Mouse (Mus musculus): ENCODE data around the gene 1700010B08Rik. TPM values are rescaled to one million over a fixed set of nuclear protein-coding genes. Genes with fewer than 3 reads are reported as not detected.

The 1700010B08Rik gene
- polyA plus RNA-seq, 1 experiment from 2014 or later: not detected

DNA sequence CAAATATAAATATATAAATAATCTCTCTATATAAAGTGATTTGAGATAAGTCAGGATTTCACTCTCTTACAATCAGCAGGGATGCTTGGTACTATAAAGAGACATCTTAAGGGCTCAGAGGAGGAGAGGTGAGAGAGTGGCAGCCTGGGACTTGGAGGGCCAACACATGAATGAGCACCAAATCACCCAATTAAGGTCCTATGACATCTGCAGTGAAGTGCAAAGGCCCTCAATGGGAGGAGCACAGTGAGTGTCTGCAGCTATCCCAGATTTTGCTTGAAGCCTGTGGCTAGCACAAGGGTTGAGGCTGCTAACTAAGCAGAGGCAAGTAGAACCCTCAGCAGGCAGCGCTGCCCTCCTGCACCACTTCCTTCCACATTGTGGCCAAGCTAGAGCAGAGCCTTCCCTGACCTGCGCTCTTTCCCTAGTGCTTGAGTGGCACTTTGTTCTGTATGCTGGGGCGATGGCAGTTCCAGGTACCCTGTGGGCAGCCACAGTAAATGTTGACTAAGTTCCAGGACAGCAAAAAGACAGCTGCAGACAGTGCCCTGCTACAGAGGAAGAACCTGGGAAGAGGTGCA lies 33.3 kb upstream of the 1700010B08Rik start:
- Histone ChIP-seq H3K9ac (ENCODE audit: low read length) (no peak overlapping the region), H3K4me2 (ENCODE audit: low read length) (no peak overlapping the region), H3K27me3 (ENCODE audit: control insufficient read depth, insufficient read depth, low read length) (no peaks in the 10 kb centered on the region), H3K27ac (replicated peaks in 1 of 2; ENCODE audit: control insufficient read depth in 1 of 2, insufficient read depth in 1 of 2, low read depth in 2 of 2, low read length in 2 of 2) (no peak overlapping the region), H3K36me3 (ENCODE audit: control insufficient read depth, insufficient read depth, low read length) (peaks cover 33% of the 10 kb centered on the region), H3K4me3 (ENCODE audit: control insufficient read depth in 1 of 2, insufficient read depth in 1 of 2, low read depth in 1 of 2, low read length in 2 of 2) (no peak overlapping the region), H3K9me3 (ENCODE audit: control insufficient read depth, low read length) (no peaks in the 10 kb centered on the region), H3K4me1 (ENCODE audit: control insufficient read depth in 2 of 2, insufficient read depth in 2 of 2, low read length in 2 of 2) (peaks cover 8 to 11% of the 10 kb centered on the region in 2 experiments; a peak in 3 of 4 replicates)
- no peak for ATAC-seq (ENCODE audit: insufficient number of reproducible peaks, insufficient read depth, low FRiP score, low read depth)
- 94% methylated on average over 3 of the region's 3 CpGs for WGBS

DNA sequence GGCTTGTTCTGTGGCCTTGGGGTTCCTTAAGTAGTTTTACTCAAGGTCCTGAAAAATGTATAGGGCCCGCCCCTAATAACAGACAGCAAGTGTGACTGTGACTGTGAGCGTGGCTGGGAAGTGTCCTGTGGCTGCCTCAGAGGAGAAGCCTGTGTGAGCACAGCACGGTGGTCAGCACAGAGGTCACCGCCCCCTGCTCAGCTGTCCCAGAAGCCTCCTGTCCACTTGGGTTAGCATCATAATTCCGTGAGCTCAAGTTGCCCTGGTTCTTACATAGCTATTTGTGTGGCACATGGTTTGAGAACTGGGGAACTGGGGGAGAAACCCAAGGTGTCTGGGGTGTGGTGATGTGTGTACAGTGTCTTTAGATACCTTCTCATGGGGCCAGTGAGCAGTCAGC lies 31.9 kb upstream of the 1700010B08Rik start:
- H3K4me2 ChIP-seq (ENCODE audit: low read length): no peak overlapping the region
- no peak overlapping the region for H3K27ac ChIP-seq (replicated peaks in 1 of 2; ENCODE audit: control insufficient read depth in 1 of 2, insufficient read depth in 1 of 2, low read depth in 2 of 2, low read length in 2 of 2)
- peaks cover 43% of the 10 kb centered on the region for H3K36me3 ChIP-seq (ENCODE audit: control insufficient read depth, insufficient read depth, low read length)
- WGBS: 93% methylated on average over 5 of the region's 5 CpGs
- no peak for ATAC-seq (ENCODE audit: insufficient number of reproducible peaks, insufficient read depth, low FRiP score, low read depth)
- H3K9ac ChIP-seq (ENCODE audit: low read length): no peak overlapping the region
- H3K4me3 ChIP-seq (ENCODE audit: control insufficient read depth in 1 of 2, insufficient read depth in 1 of 2, low read depth in 1 of 2, low read length in 2 of 2): no peak overlapping the region
- no peaks in the 10 kb centered on the region for H3K9me3 ChIP-seq (ENCODE audit: control insufficient read depth, low read length)
- peaks cover 8 to 16% of the 10 kb centered on the region in 2 experiments for H3K4me1 ChIP-seq (ENCODE audit: control insufficient read depth in 2 of 2, insufficient read depth in 2 of 2, low read length in 2 of 2)
- H3K27me3 ChIP-seq (ENCODE audit: control insufficient read depth, insufficient read depth, low read length): no peaks in the 10 kb centered on the region

DNA sequence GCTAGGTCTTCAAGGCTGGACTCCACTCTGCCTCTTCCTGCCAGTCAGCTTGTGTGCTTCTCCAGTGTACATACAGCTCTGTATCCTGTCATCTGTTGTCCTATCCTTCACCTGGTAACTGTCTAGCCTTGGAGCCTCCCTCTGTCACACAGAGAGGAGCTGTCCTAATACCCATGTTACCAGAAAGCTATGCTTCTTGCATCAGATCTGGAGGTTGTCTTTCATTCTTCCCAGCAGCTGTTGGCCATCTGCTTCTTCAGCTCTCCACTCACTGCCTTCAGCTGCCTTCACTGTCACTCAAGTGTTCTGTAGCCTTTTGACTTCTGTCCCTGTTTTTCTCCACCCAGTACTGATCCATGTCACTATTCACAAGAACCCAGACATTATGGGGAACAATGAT lies 29.4 kb upstream of the 1700010B08Rik start:
- H3K4me2 ChIP-seq (ENCODE audit: low read length): no peak overlapping the region
- H3K4me3 ChIP-seq (ENCODE audit: control insufficient read depth in 1 of 2, insufficient read depth in 1 of 2, low read depth in 1 of 2, low read length in 2 of 2): no peak overlapping the region
- no peak overlapping the region for H3K27ac ChIP-seq (replicated peaks in 1 of 2; ENCODE audit: control insufficient read depth in 1 of 2, insufficient read depth in 1 of 2, low read depth in 2 of 2, low read length in 2 of 2)
- no peak overlapping the region for H3K9ac ChIP-seq (ENCODE audit: low read length)
- H3K4me1 ChIP-seq (ENCODE audit: control insufficient read depth in 2 of 2, insufficient read depth in 2 of 2, low read length in 2 of 2): peaks cover 3 to 12% of the 10 kb centered on the region in 2 experiments; a peak in 3 of 4 replicates
- no peaks in the 10 kb centered on the region for H3K27me3 ChIP-seq (ENCODE audit: control insufficient read depth, insufficient read depth, low read length)
- H3K36me3 ChIP-seq (ENCODE audit: control insufficient read depth, insufficient read depth, low read length): peaks cover 38% of the 10 kb centered on the region
- H3K9me3 ChIP-seq (ENCODE audit: control insufficient read depth, low read length): no peaks in the 10 kb centered on the region
- no peak for ATAC-seq (ENCODE audit: insufficient number of reproducible peaks, insufficient read depth, low FRiP score, low read depth)

DNA sequence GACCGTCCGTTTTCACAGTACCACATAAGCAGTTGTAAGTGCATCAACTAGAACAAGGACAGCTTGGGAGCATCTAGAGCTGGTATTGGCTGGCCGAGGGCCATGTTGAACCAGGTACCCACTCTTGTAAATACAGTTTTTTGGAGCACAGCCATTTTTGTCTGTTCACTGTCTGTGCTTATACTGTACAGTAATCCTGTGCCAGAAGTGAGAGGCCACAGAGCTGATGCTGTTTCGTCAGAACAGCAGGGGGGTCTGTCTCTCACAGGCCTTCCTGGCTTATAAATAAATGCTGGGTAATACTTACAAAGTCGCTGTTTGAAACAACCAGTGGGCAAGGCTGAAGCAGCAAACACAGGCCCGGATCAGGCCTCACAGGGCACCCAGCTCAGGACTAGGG lies 27.5 kb upstream of the 1700010B08Rik start:
- Histone ChIP-seq H3K9me3 (ENCODE audit: control insufficient read depth, low read length) (no peaks in the 10 kb centered on the region), H3K27ac (replicated peaks in 1 of 2; ENCODE audit: control insufficient read depth in 1 of 2, insufficient read depth in 1 of 2, low read depth in 2 of 2, low read length in 2 of 2) (no peak overlapping the region), H3K4me3 (ENCODE audit: control insufficient read depth in 1 of 2, insufficient read depth in 1 of 2, low read depth in 1 of 2, low read length in 2 of 2) (no peak overlapping the region), H3K9ac (ENCODE audit: low read length) (no peak overlapping the region), H3K27me3 (ENCODE audit: control insufficient read depth, insufficient read depth, low read length) (no peaks in the 10 kb centered on the region), H3K36me3 (ENCODE audit: control insufficient read depth, insufficient read depth, low read length) (peaks cover 57% of the 10 kb centered on the region), H3K4me1 (ENCODE audit: control insufficient read depth in 2 of 2, insufficient read depth in 2 of 2, low read length in 2 of 2) (peaks cover 3 to 12% of the 10 kb centered on the region in 2 experiments; a peak in 3 of 4 replicates), H3K4me2 (ENCODE audit: low read length) (no peak overlapping the region)
- no peak for ATAC-seq (ENCODE audit: insufficient number of reproducible peaks, insufficient read depth, low FRiP score, low read depth)
- 87% methylated on average over 6 of the region's 6 CpGs for WGBS

DNA sequence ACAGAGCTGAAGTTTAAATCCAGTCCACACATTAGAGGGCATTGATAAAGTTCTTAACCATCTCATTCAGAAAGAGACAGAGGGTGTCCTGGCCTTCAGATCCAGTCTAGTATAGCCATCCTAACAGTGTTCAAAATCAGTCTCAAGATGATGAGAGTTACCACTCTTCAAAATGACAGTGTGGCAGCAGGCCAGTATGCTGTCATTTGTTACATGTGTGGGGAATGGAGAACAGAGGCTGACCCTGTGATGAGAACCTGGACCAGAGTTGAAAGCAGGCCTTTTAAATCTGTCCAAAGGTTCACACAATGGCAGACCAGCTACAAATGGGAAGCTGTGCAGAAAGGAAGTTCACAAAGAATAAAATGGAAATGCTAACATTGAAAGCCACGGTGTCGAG lies 26.5 kb upstream of the 1700010B08Rik start:
- H3K36me3 ChIP-seq (ENCODE audit: control insufficient read depth, insufficient read depth, low read length): peaks cover 67% of the 10 kb centered on the region
- no peak overlapping the region for H3K9ac ChIP-seq (ENCODE audit: low read length)
- no peak overlapping the region for H3K4me2 ChIP-seq (ENCODE audit: low read length)
- peak overlapping the region in 1 of 2 experiments; percentile 51; a peak in 1 of 4 replicates for H3K27ac ChIP-seq (replicated peaks in 1 of 2; ENCODE audit: control insufficient read depth in 1 of 2, insufficient read depth in 1 of 2, low read depth in 2 of 2, low read length in 2 of 2)
- H3K27me3 ChIP-seq (ENCODE audit: control insufficient read depth, insufficient read depth, low read length): no peaks in the 10 kb centered on the region
- peaks cover 3 to 12% of the 10 kb centered on the region in 2 experiments; a peak in 3 of 4 replicates for H3K4me1 ChIP-seq (ENCODE audit: control insufficient read depth in 2 of 2, insufficient read depth in 2 of 2, low read length in 2 of 2)
- ATAC-seq (ENCODE audit: insufficient number of reproducible peaks, insufficient read depth, low FRiP score, low read depth): peak; percentile 68
- H3K4me3 ChIP-seq (ENCODE audit: control insufficient read depth in 1 of 2, insufficient read depth in 1 of 2, low read depth in 1 of 2, low read length in 2 of 2): no peak overlapping the region
- WGBS: 21% methylated on average over 2 of the region's 2 CpGs
- H3K9me3 ChIP-seq (ENCODE audit: control insufficient read depth, low read length): no peaks in the 10 kb centered on the region

DNA sequence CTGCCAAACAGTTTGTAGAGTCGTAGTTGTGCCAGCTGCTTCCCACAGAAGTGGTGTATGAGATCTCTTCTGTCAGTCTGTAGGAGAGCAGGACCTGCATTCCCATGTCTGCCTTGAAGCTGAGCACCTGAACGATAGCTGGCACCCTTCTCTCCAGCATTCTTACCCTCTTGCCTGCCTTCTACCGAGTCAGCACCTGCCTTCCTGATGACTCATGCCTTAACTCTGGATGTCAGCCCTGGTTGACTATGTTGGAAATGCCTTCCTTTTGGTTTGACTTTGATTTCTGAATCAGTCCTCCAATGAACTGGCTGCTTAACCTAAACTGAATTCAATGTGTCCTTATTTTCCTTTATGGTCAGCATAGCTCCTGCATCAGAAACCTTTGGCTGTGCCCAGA lies 20.4 kb upstream of the 1700010B08Rik start:
- 52% methylated on average over 3 of the region's 3 CpGs for WGBS
- Histone ChIP-seq H3K4me1 (ENCODE audit: control insufficient read depth in 2 of 2, insufficient read depth in 2 of 2, low read length in 2 of 2) (peaks cover 13 to 19% of the 10 kb centered on the region in 2 experiments), H3K4me2 (ENCODE audit: low read length) (no peak overlapping the region), H3K27me3 (ENCODE audit: control insufficient read depth, insufficient read depth, low read length) (no peaks in the 10 kb centered on the region), H3K4me3 (ENCODE audit: control insufficient read depth in 1 of 2, insufficient read depth in 1 of 2, low read depth in 1 of 2, low read length in 2 of 2) (no peak overlapping the region), H3K9me3 (ENCODE audit: control insufficient read depth, low read length) (no peaks in the 10 kb centered on the region), H3K9ac (ENCODE audit: low read length) (no peak overlapping the region), H3K36me3 (ENCODE audit: control insufficient read depth, insufficient read depth, low read length) (peaks cover 84% of the 10 kb centered on the region), H3K27ac (replicated peaks in 1 of 2; ENCODE audit: control insufficient read depth in 1 of 2, insufficient read depth in 1 of 2, low read depth in 2 of 2, low read length in 2 of 2) (no peak overlapping the region)
- no peak for ATAC-seq (ENCODE audit: insufficient number of reproducible peaks, insufficient read depth, low FRiP score, low read depth)

DNA sequence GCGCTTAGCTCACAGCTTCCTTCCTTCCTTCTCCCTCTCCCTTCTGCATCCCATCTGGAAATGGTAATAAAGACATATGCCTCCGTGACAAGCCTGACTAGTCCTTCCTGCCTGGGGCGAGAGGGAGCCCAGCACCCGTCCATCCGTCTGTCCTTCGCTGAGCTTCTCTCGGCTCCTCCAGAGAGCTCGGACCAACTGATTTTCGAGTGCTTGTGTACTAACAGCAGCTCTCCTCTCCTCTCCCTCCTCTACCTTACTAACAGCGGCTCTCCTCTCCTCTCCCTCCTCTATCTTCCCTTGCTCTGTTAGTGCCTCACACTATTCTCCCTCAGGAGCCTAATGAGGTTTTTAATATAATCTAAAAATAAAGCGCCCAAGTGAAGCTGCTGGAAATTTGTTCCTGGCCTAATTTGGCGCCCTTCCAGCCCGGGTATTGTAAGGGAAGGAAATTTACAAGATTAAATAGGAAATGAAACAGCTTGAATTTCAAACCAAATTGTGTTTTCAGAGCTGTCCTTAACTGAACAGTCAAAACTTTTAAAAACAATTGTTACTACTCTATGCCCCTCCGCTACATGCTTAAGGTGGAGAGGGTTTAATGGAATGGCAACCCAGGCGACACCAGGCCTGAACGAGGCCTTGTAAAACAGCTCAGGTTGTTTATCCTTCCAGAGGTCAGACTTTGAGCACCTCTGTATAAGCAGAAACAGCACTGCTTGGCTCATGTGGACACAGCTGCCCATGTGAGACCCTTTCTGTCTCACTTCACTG lies 16.9 kb upstream of the 1700010B08Rik start:
- ATAC-seq (ENCODE audit: insufficient number of reproducible peaks, insufficient read depth, low FRiP score, low read depth): peak; percentile 48; the same call in 1 of the 2 replicates
- peaks cover 77% of the 10 kb centered on the region for H3K36me3 ChIP-seq (ENCODE audit: control insufficient read depth, insufficient read depth, low read length)

More for the DNA sequence above, 16.9 kb upstream of the 1700010B08Rik start:
- Histone ChIP-seq H3K9ac (ENCODE audit: low read length) (peak overlapping the region; percentile 5; the same call in 1 of the 2 replicates), H3K27ac (replicated peaks in 1 of 2; ENCODE audit: control insufficient read depth in 1 of 2, insufficient read depth in 1 of 2, low read depth in 2 of 2, low read length in 2 of 2) (peak overlapping the region; percentile 67 to 75), H3K4me2 (ENCODE audit: low read length) (peak overlapping the region; percentile 21), H3K4me1 (ENCODE audit: control insufficient read depth in 2 of 2, insufficient read depth in 2 of 2, low read length in 2 of 2) (peaks cover 18 to 31% of the 10 kb centered on the region in 2 experiments), H3K9me3 (ENCODE audit: control insufficient read depth, low read length) (no peaks in the 10 kb centered on the region), H3K27me3 (ENCODE audit: control insufficient read depth, insufficient read depth, low read length) (no peaks in the 10 kb centered on the region), H3K4me3 (ENCODE audit: control insufficient read depth in 1 of 2, insufficient read depth in 1 of 2, low read depth in 1 of 2, low read length in 2 of 2) (no peak overlapping the region)
- 53% methylated on average over 16 of the region's 16 CpGs for WGBS

Data from heart, embryonic 14.5 days (tissue).